In genomic region chr14:76592721-76593120, GRCm38 (mm10) we compare ENCODE assay signal across 23 mouse cellular contexts. TPM values are rescaled to one million over a fixed set of nuclear protein-coding genes. Genes with fewer than 3 reads are reported as not detected.
A peak's percentile ranks its signal among the peaks of the same experiment; 100 is the strongest.
DNase-seq lines count a peak whose midpoint lies in the region; TF ChIP-seq lines count a peak whose summit lies in the region.
"Had no signal": no experiment of that assay in that cellular context is flagged by ENCODE, and none has a peak within 500 bp of the region (broad histone marks: within the 10 kb centered on the region; RNA-seq: fewer than 3 reads in every experiment).

No protein-coding gene starts in this region.

- no peak for TF ChIP-seq CTCF in liver, adult 2 months (IDR thresholded peaks at IDR 0.05; ENCODE audit: low read depth, low read length)

- no peaks in the 10 kb centered on the region for H3K27me3 ChIP-seq in liver, adult 2 months (ENCODE audit: control insufficient read depth, insufficient read depth, low read length)
- H3K27me3 ChIP-seq: CH12.LX; embryonic facial prominence, embryonic 13.5 days; forebrain, embryonic 12.5 days; forebrain, embryonic 15.5 days; hindbrain, embryonic 12.5 days; hindbrain, embryonic 15.5 days had no signal

- no peak for TF ChIP-seq POLR2A in liver, adult 2 months (IDR thresholded peaks at IDR 0.05; ENCODE audit: extremely low read depth, insufficient read depth, low read length)

- no peak overlapping the region for H3K4me3 ChIP-seq in liver, adult 2 months (ENCODE audit: insufficient read depth, low read depth, low read length)
- H3K4me3 ChIP-seq: embryonic facial prominence, embryonic 10.5 days; embryonic facial prominence, embryonic 13.5 days; erythroblast, embryonic 14.5 days; forebrain, embryonic 12.5 days; forebrain, embryonic 15.5 days; hindbrain, embryonic 12.5 days; hindbrain, embryonic 15.5 days had no signal

- H3K79me2 ChIP-seq in liver, adult 2 months (ENCODE audit: control insufficient read depth, insufficient read depth, low read length) = no peaks in the 10 kb centered on the region

- no peaks in the 10 kb centered on the region for H3K4me1 ChIP-seq in liver, adult 2 months (ENCODE audit: control insufficient read depth, insufficient read depth, low read length)
- H3K4me1 ChIP-seq: forebrain, embryonic 12.5 days; forebrain, embryonic 15.5 days had no signal

- H3K27ac ChIP-seq in liver, adult 2 months (replicated peaks; ENCODE audit: insufficient read depth, low read depth, low read length) = no peak overlapping the region
- H3K27ac ChIP-seq: embryonic facial prominence, embryonic 10.5 days; embryonic facial prominence, embryonic 13.5 days; forebrain, embryonic 12.5 days; forebrain, embryonic 15.5 days; hindbrain, embryonic 12.5 days; hindbrain, embryonic 15.5 days had no signal

- no peak overlapping the region for H3K9ac ChIP-seq in liver, adult 2 months (ENCODE audit: low read depth, low read length)
- H3K9ac ChIP-seq: embryonic facial prominence, embryonic 13.5 days; forebrain, embryonic 12.5 days; forebrain, embryonic 15.5 days; hindbrain, embryonic 12.5 days; hindbrain, embryonic 15.5 days had no signal

- peak; percentile 26 to 48 for DNase-seq in adrenal gland, adult (ENCODE audit: inconsistent age in 2 of 2, low spot score in 1 of 2)
- DNase-seq in adrenal gland, adult 8-10 months = no peak
- DNase-seq in cerebellum, postnatal 25 days = peak; percentile 23 to 42
- DNase-seq in cerebellum, adult 9-10 months = no peak
- peak; percentile 15 for DNase-seq in liver, adult 2 months (ENCODE audit: extremely low read depth, low read depth, low spot score)
- DNase-seq in liver = no peak
- peak; percentile 52 for DNase-seq in testis, postnatal 10 days (ENCODE audit: low spot score)
- no peak for DNase-seq in lung, postnatal 14 days
- DNase-seq: cerebellum, adult 18-20 months; cerebellum, adult 9-11 months; embryo, embryonic 11 days; gastrocnemius, postnatal 25 days; heart, adult 18-20 months had no signal

- WGBS in liver, adult 2 months = 93% methylated on average over 12 of the region's 12 CpGs

- H3K36me3 ChIP-seq in liver, adult 2 months (ENCODE audit: control insufficient read depth, insufficient read depth, low read length) = no peaks in the 10 kb centered on the region
- H3K36me3 ChIP-seq: embryonic facial prominence, embryonic 10.5 days; embryonic facial prominence, embryonic 13.5 days; forebrain, embryonic 12.5 days; forebrain, embryonic 15.5 days; hindbrain, embryonic 12.5 days; hindbrain, embryonic 15.5 days had no signal

RNA-seq across cellular contexts. Expression of gene Serp2, which starts 36.0 kb away (rescaled TPM):
- 1 to 10 TPM; 4.5 to 10.0 (median 6.7) TPM for total RNA-seq in adrenal gland, adult 8-10 months (2022)
- 0.37 TPM in 1 of 2 replicates, not detected in the other for total RNA-seq in liver, adult 2 months (2014; rRNA removed)
- polyA plus RNA-seq in liver, adult 2 months (2012; rRNA removed) = not detected in 2 replicates
- total RNA-seq: CH12.LX; common myeloid progenitor, adult 5-6 weeks; hematopoietic stem cell, adult 5-6 weeks had no signal

Comparison
In these comparisons a context has a peak if more than half of its experiments do, and no peak if none do; other contexts are left out.
1. DNase-seq: peak in adrenal gland, adult (2 of 2), cerebellum, postnatal 25 days (2 of 2), liver, adult 2 months (single experiment) and testis, postnatal 10 days (single experiment); none in adrenal gland, adult 8-10 months (single experiment), cerebellum, adult 9-10 months (single experiment), liver (single experiment) and lung, postnatal 14 days (single experiment).